Mouse (Mus musculus) heart, embryonic 13.5 days (tissue): ENCODE data around the gene Serinc4. TPM values are rescaled to one million over a fixed set of nuclear protein-coding genes. Genes with fewer than 3 reads are reported as not detected.

Experiments
- ATAC-seq: fragments of 200-750 bp; cut with Nextera tagmentation; 2 replicates; pipeline ENCODE4 v1.8.0; 2017; ENCODE audit warnings: moderate TSS enrichment; ENCODE audit not compliant: insufficient number of reproducible peaks, low FRiP score, low TSS enrichment; ENCODE audit errors: extremely low read depth
- H3K27ac ChIP-seq: fragments of 300-500 bp; sonication (generic); replicated peaks from 2 replicates; pipeline ENCODE4 v1.5.1; 2015; ENCODE audit warnings: moderate library complexity, mild to moderate bottlenecking, inconsistent platforms
- H3K27me3 ChIP-seq: fragments of 300-500 bp; sonication (generic); replicated peaks from 2 replicates; pipeline ENCODE4 v1.6.1; 2015; ENCODE audit warnings: mild to moderate bottlenecking, inconsistent platforms
- H3K36me3 ChIP-seq: fragments of 300-500 bp; sonication (generic); 2 replicates; pipeline ENCODE4 v1.6.1; 2015; ENCODE audit warnings: mild to moderate bottlenecking, inconsistent platforms
- H3K4me1 ChIP-seq: fragments of 300-500 bp; sonication (generic); 2 replicates; pipeline ENCODE4 v1.6.1; 2015; ENCODE audit warnings: inconsistent platforms
- H3K4me2 ChIP-seq: fragments of 300-500 bp; sonication (generic); 2 replicates; pipeline ENCODE4 v1.6.1; 2015; ENCODE audit warnings: inconsistent platforms, mild to moderate bottlenecking, moderate library complexity
- H3K4me3 ChIP-seq: fragments of 300-500 bp; sonication (generic); 2 replicates; pipeline ENCODE4 v1.5.1; 2015; ENCODE audit warnings: moderate library complexity, mild to moderate bottlenecking, inconsistent platforms
- H3K9ac ChIP-seq: fragments of 300-500 bp; sonication (generic); 2 replicates; pipeline ENCODE4 v1.6.1; 2015; ENCODE audit warnings: inconsistent platforms, mild to moderate bottlenecking, moderate library complexity
- H3K9me3 ChIP-seq: fragments of 300-500 bp; sonication (generic); 2 replicates; pipeline ENCODE4 v1.6.1; 2016; ENCODE audit warnings: inconsistent platforms
- WGBS: fragments of 180-500 bp; shearing (Covaris S2); methylation state at CpG from one replicate; pipeline ENCODE4 v1.1.7; 2015; ENCODE audit warnings: mixed read lengths; 5-methylcytosine and 5-hydroxymethylcytosine counted together
- polyA plus RNA-seq: library from polyadenylated mRNA; unstranded; fragments of >200 nt; fragmentation: Nextera tagmentation; extraction: Ambion mirVana; gene quantifications from 2 replicates; pipeline ENCODE4 v1.2.1, GENCODE M21; 2015

Serinc4 gene
- polyA plus RNA-seq, 1 experiment from 2014 or later, result 0.07 TPM

GRCm38 (mm10) chr2:121423166-121423565 is 33.4 kb downstream of the Serinc4 start:
- H3K36me3 ChIP-seq, result peaks cover 94% of the 10 kb centered on the region
- 89% methylated on average over 2 of the region's 2 CpGs for WGBS
- ATAC-seq, result no peak

GRCm38 (mm10) chr2:121418476-121418875 is 38.1 kb downstream of the Serinc4 start:
- Histone ChIP-seq H3K36me3 (peaks cover 70% of the 10 kb centered on the region), H3K27me3 (no peaks in the 10 kb centered on the region), H3K9me3 (no peaks in the 10 kb centered on the region), H3K4me3 (no peak overlapping the region), H3K4me1 (peaks cover 36% of the 10 kb centered on the region), H3K9ac (no peak overlapping the region), H3K4me2 (no peak overlapping the region), H3K27ac (no peak overlapping the region)
- WGBS, result 83% methylated on average over 3 of the region's 3 CpGs
- no peak for ATAC-seq

More at GRCm38 (mm10) chr2:121423166-121423565, 33.4 kb downstream of the Serinc4 start:
- H3K27me3 ChIP-seq, result no peaks in the 10 kb centered on the region
- H3K9me3 ChIP-seq, result no peaks in the 10 kb centered on the region
- H3K4me3 ChIP-seq, result no peak overlapping the region
- no peak overlapping the region for H3K9ac ChIP-seq
- H3K4me1 ChIP-seq, result peaks cover 5% of the 10 kb centered on the region; the same call in 1 of the 2 replicates
- H3K4me2 ChIP-seq, result no peak overlapping the region
- no peak overlapping the region for H3K27ac ChIP-seq

GRCm38 (mm10) chr2:121416356-121416755 is 40.2 kb downstream of the Serinc4 start:
- H3K4me1 ChIP-seq, result peaks cover 42% of the 10 kb centered on the region
- H3K9me3 ChIP-seq, result no peaks in the 10 kb centered on the region
- H3K36me3 ChIP-seq, result peaks cover 50% of the 10 kb centered on the region
- ATAC-seq, result no peak
- peak overlapping the region; percentile 82 for H3K4me2 ChIP-seq
- no peak overlapping the region for H3K27ac ChIP-seq
- WGBS, result 79% methylated on average over 6 of the region's 6 CpGs
- no peaks in the 10 kb centered on the region for H3K27me3 ChIP-seq
- H3K4me3 ChIP-seq, result peak overlapping the region; percentile 100
- no peak overlapping the region for H3K9ac ChIP-seq

- Histone ChIP-seq H3K27me3 (no peaks in the 10 kb centered on the region), H3K4me2 (peak overlapping the region; percentile 82), H3K4me1 (peaks cover 42% of the 10 kb centered on the region), H3K9me3 (no peaks in the 10 kb centered on the region), H3K4me3 (peak overlapping the region; percentile 100), H3K9ac (peak overlapping the region; percentile 100), H3K36me3 (peaks cover 43% of the 10 kb centered on the region), H3K27ac (no peak overlapping the region; the same call in 1 of the 2 replicates)
- no peak for ATAC-seq
- WGBS, result 56% methylated on average over 3 of the region's 3 CpGs
Observed at GRCm38 (mm10) chr2:121415591-121415990, 41.0 kb downstream of the Serinc4 start.

GRCm38 (mm10) chr2:121415103-121415502 is 41.5 kb downstream of the Serinc4 start:
- ATAC-seq, result no peak
- Histone ChIP-seq H3K4me3 (peak overlapping the region; percentile 100), H3K9me3 (no peaks in the 10 kb centered on the region), H3K4me1 (peaks cover 42% of the 10 kb centered on the region), H3K27me3 (no peaks in the 10 kb centered on the region), H3K27ac (no peak overlapping the region), H3K36me3 (peaks cover 39% of the 10 kb centered on the region), H3K4me2 (peak overlapping the region; percentile 82), H3K9ac (peak overlapping the region; percentile 100)
- 35% methylated on average over 3 of the region's 3 CpGs for WGBS

- no peaks in the 10 kb centered on the region for H3K9me3 ChIP-seq
- 0% methylated on average over 32 of the region's 32 CpGs for WGBS
- peaks cover 42% of the 10 kb centered on the region for H3K4me1 ChIP-seq
- H3K4me3 ChIP-seq, result peak overlapping the region; percentile 100
- H3K27me3 ChIP-seq, result no peaks in the 10 kb centered on the region
- peak overlapping the region; percentile 100 for H3K9ac ChIP-seq
- H3K27ac ChIP-seq, result peak overlapping the region; percentile 99
- peak; percentile 60 for ATAC-seq
- peak overlapping the region; percentile 82 for H3K4me2 ChIP-seq
- H3K36me3 ChIP-seq, result peaks cover 34% of the 10 kb centered on the region
Observed at GRCm38 (mm10) chr2:121414139-121414685, 42.4 kb downstream of the Serinc4 start.

- Histone ChIP-seq H3K4me3 (peak within 1 kb of the TSS; percentile 100), H3K4me2 (peak within 1 kb of the TSS; percentile 82), H3K9ac (peak within 1 kb of the TSS; percentile 100), H3K27ac (peak within 1 kb of the TSS; percentile 99), H3K9me3 (no peaks in the 10 kb centered on the region), H3K36me3 (peaks cover 27% of the 10 kb centered on the region), H3K27me3 (no peaks in the 10 kb centered on the region), H3K4me1 (peaks cover 41% of the 10 kb centered on the region)
- under 1% methylated on average over 68 of the region's 68 CpGs for WGBS
- ATAC-seq, result peak; percentile 98
Observed at GRCm38 (mm10) chr2:121413387-121414042, 43.1 kb downstream of the Serinc4 start, which contains the start of the genes Pdia3 and Catsper2. Gene Pdia3, plus strand, starts transcription at chr2:121413775. Gene Catsper2, minus strand, starts transcription at chr2:121413792.

GRCm38 (mm10) chr2:121412843-121413386 is 43.7 kb downstream of the Serinc4 start:
- H3K4me1 ChIP-seq, result peaks cover 37% of the 10 kb centered on the region
- H3K4me3 ChIP-seq, result peak overlapping the region; percentile 100
- no peak for ATAC-seq
- H3K9me3 ChIP-seq, result no peaks in the 10 kb centered on the region
- H3K9ac ChIP-seq, result peak overlapping the region; percentile 100
- H3K27ac ChIP-seq, result peak overlapping the region; percentile 99
- H3K36me3 ChIP-seq, result peaks cover 21% of the 10 kb centered on the region
- H3K27me3 ChIP-seq, result no peaks in the 10 kb centered on the region
- peak overlapping the region; percentile 82 for H3K4me2 ChIP-seq
- 11% methylated on average over 4 of the region's 4 CpGs for WGBS

- Histone ChIP-seq H3K4me2 (no peak overlapping the region), H3K4me3 (no peak overlapping the region), H3K4me1 (peaks cover 5% of the 10 kb centered on the region), H3K9ac (no peak overlapping the region), H3K27me3 (no peaks in the 10 kb centered on the region), H3K9me3 (no peaks in the 10 kb centered on the region), H3K36me3 (no peaks in the 10 kb centered on the region), H3K27ac (no peak overlapping the region)
- ATAC-seq, result no peak
- WGBS, result 29% methylated on average over 4 of the region's 4 CpGs
Observed at GRCm38 (mm10) chr2:121408160-121408559, 48.4 kb downstream of the Serinc4 start.

- no peaks in the 10 kb centered on the region for H3K27me3 ChIP-seq
- no peaks in the 10 kb centered on the region for H3K9me3 ChIP-seq
- no peak overlapping the region for H3K9ac ChIP-seq
- H3K4me1 ChIP-seq, result no peaks in the 10 kb centered on the region
- H3K36me3 ChIP-seq, result no peaks in the 10 kb centered on the region
- no peak overlapping the region for H3K4me3 ChIP-seq
- no peak overlapping the region for H3K27ac ChIP-seq
- no peak for ATAC-seq
- no peak overlapping the region for H3K4me2 ChIP-seq
Observed at GRCm38 (mm10) chr2:121403296-121403695, 53.3 kb downstream of the Serinc4 start.

- no peak overlapping the region for H3K9ac ChIP-seq
- H3K4me1 ChIP-seq, result no peaks in the 10 kb centered on the region
- no peaks in the 10 kb centered on the region; the same call in 1 of the 2 replicates for H3K36me3 ChIP-seq
- H3K4me2 ChIP-seq, result no peak overlapping the region
- no peaks in the 10 kb centered on the region for H3K27me3 ChIP-seq
- WGBS, result 12% methylated on average over 8 of the region's 8 CpGs
- H3K4me3 ChIP-seq, result no peak overlapping the region
- H3K9me3 ChIP-seq, result no peaks in the 10 kb centered on the region
- ATAC-seq, result no peak
- H3K27ac ChIP-seq, result no peak overlapping the region
Observed at GRCm38 (mm10) chr2:121396624-121397023, 60.0 kb downstream of the Serinc4 start.
